19 mouse cellular contexts compared by ENCODE assay signal in the genomic region with DNA sequence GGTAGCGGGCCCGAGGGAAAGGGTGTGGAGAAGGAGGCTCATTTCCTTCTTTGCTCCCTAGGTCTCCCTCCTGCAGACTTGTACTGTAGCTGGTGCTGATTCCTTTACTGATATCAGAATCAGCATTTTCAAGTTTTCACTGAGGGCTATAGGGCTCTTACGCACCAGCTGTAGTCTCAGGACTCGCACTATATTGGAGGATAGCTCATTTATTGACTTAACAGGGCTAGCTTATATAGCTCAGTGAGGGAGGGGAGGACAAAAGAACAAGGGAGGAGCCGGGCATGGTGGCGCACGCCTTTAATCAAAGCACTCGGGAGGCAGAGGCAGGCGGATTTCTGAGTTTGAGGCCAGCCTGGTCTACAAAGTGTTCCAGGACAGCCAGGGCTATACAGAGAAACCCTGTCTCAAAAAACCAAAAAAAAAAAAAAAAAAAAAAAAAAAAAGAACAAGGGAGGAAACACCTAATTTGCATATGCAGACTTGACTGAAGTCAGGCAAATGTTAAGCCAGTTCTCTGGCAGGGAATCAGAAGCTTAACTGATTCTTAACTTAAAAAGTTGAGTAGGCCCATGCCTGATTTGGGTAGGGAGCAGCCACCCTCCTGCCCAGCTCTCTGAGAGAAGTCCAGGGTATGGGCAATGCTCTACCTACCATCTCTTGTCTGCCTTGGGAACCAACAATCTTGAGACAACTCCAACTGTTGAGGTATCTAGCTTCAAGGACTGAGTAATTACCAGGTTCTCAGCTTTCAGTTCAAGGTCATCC. TPM values are rescaled to one million over a fixed set of nuclear protein-coding genes. Genes with fewer than 3 reads are reported as not detected.
DNase-seq lines count a peak whose midpoint lies in the region; ATAC-seq and TF ChIP-seq lines count a peak whose summit lies in the region.
"Had no signal": no experiment of that assay in that cellular context is flagged by ENCODE, and none has a peak within 500 bp of the region (broad histone marks: within the 10 kb centered on the region; RNA-seq: fewer than 3 reads in every experiment).

No protein-coding gene starts in this region.

- no peak for ATAC-seq in liver, postnatal 0 days
- ATAC-seq in liver, embryonic 12.5 days = no peak
- ATAC-seq in CD4-positive, CD25-positive, alpha-beta regulatory T cell, adult 4 months = peak; percentile 39
- ATAC-seq: forebrain, embryonic 15.5 days; hindbrain, postnatal 0 days had no signal

- H3K9me3 ChIP-seq in liver, postnatal 0 days (ENCODE audit: low read length) = no peaks in the 10 kb centered on the region
- H3K9me3 ChIP-seq in liver, embryonic 12.5 days (replicated peaks) = no peaks in the 10 kb centered on the region
- H3K9me3 ChIP-seq: forebrain, embryonic 15.5 days; megakaryocyte, embryonic 14.5 days; neural tube, embryonic 12.5 days had no signal

- TF ChIP-seq EP300 in liver, postnatal 0 days (IDR thresholded peaks at IDR 0.05; ENCODE audit: low read depth) = no peak

- H3K9ac ChIP-seq in liver, postnatal 0 days (replicated peaks) = no peak overlapping the region
- no peak overlapping the region for H3K9ac ChIP-seq in liver, embryonic 12.5 days
- H3K9ac ChIP-seq: forebrain, embryonic 15.5 days; neural tube, embryonic 12.5 days had no signal

- H3K4me3 ChIP-seq in liver, postnatal 0 days (ENCODE audit: low read depth, low read length) = no peak overlapping the region
- no peak overlapping the region for H3K4me3 ChIP-seq in liver, embryonic 12.5 days
- H3K4me3 ChIP-seq: forebrain, embryonic 15.5 days; megakaryocyte, embryonic 14.5 days; neural tube, embryonic 12.5 days had no signal

- peaks cover 15% of the 10 kb centered on the region for H3K4me1 ChIP-seq in liver, postnatal 0 days (ENCODE audit: insufficient read depth)
- peaks cover 33% of the 10 kb centered on the region for H3K4me1 ChIP-seq in liver, embryonic 12.5 days
- H3K4me1 ChIP-seq: forebrain, embryonic 15.5 days; neural tube, embryonic 12.5 days had no signal

- no peaks in the 10 kb centered on the region for H3K27me3 ChIP-seq in liver, postnatal 0 days (ENCODE audit: insufficient read depth, low read length)
- H3K27me3 ChIP-seq in liver, embryonic 12.5 days (replicated peaks) = no peaks in the 10 kb centered on the region; the same call in 1 of the 2 replicates
- H3K27me3 ChIP-seq: forebrain, embryonic 15.5 days; megakaryocyte, embryonic 14.5 days; neural tube, embryonic 12.5 days had no signal

- no peak for TF ChIP-seq CTCF in liver, postnatal 0 days (IDR thresholded peaks at IDR 0.05; ENCODE audit: low read depth)

- 89% methylated on average over 9 of the region's 9 CpGs for WGBS in liver, postnatal 0 days (ENCODE audit: insufficient replicate concordance)
- WGBS in liver, embryonic 12.5 days (ENCODE audit: insufficient replicate concordance) = 85% methylated on average over 9 of the region's 9 CpGs

- H3K27ac ChIP-seq in liver, postnatal 0 days (ENCODE audit: low read depth) = 0 out of 2 replicates have a peak overlapping the region, but pooled peaks have one; percentile 19
- H3K27ac ChIP-seq in liver, embryonic 12.5 days = no peak overlapping the region
- H3K27ac ChIP-seq: forebrain, embryonic 15.5 days; hindbrain, postnatal 0 days; neural tube, embryonic 12.5 days; stomach, postnatal 0 days had no signal

- no peak overlapping the region for H3K4me2 ChIP-seq in liver, postnatal 0 days (ENCODE audit: low read depth, low read length)
- no peak overlapping the region for H3K4me2 ChIP-seq in liver, embryonic 12.5 days
- H3K4me2 ChIP-seq: forebrain, embryonic 15.5 days; neural tube, embryonic 12.5 days had no signal

- no peaks in the 10 kb centered on the region; the same call in 1 of the 2 replicates for H3K36me3 ChIP-seq in liver, postnatal 0 days (replicated peaks; ENCODE audit: insufficient read depth, low read length)
- H3K36me3 ChIP-seq in liver, embryonic 12.5 days = 0 out of 2 replicates have a peak, but pooled peaks cover 5% of the 10 kb centered on the region
- H3K36me3 ChIP-seq: forebrain, embryonic 15.5 days; neural tube, embryonic 12.5 days had no signal

- DNase-seq in liver, postnatal 0 days = peak; percentile 11
- DNase-seq in ZHBTc4 (ENCODE audit: low read depth, low spot score) (peak; percentile 42), adipocyte (ENCODE audit: low spot score) (no peak)
- DNase-seq in thymus, postnatal 14 days = peak; percentile 33
- no peak for DNase-seq in lung, postnatal 25 days (ENCODE audit: low spot score)
- DNase-seq in retina, postnatal 1 day = no peak
- DNase-seq: adrenal gland, postnatal 25 days; cerebellum, postnatal 10 days; heart, postnatal 36 days; liver; right cerebral cortex, postnatal 4 days had no signal

RNA-seq across cellular contexts. Expression of a gene that starts 1.5 kb away (rescaled TPM):
- 10.2 and 10.9 TPM in 2 replicates for polyA plus RNA-seq in liver, postnatal 0 days (2015; fragmentation: Nextera tagmentation; extraction: Ambion mirVana)
- 11.4 and 12.9 TPM in 2 replicates for polyA plus RNA-seq in liver, embryonic 12.5 days (2016; fragmentation: Nextera tagmentation; extraction: Ambion mirVana)
- polyA plus RNA-seq in CD4-positive, CD25-positive, alpha-beta regulatory T cell, adult 4 months (2017; shearing (Covaris generic)) = 100 to 1,000 TPM; 302 to 342 TPM

RNA-seq across cellular contexts. Expression of a gene that starts 9.9 kb away (rescaled TPM):
- polyA plus RNA-seq in liver, postnatal 0 days (2015; fragmentation: Nextera tagmentation; extraction: Ambion mirVana) = 13.5 and 14.5 TPM in 2 replicates
- 15.7 and 15.9 TPM in 2 replicates for polyA plus RNA-seq in liver, embryonic 12.5 days (2016; fragmentation: Nextera tagmentation; extraction: Ambion mirVana)
- polyA plus RNA-seq in CD4-positive, CD25-positive, alpha-beta regulatory T cell, adult 4 months (2017; shearing (Covaris generic)) = 1,000 to 10,000 TPM; 1,771 to 1,850 TPM

RNA-seq across cellular contexts. Expression of a gene that starts 27.4 kb away (rescaled TPM):
- polyA plus RNA-seq in liver, postnatal 0 days (2015; fragmentation: Nextera tagmentation; extraction: Ambion mirVana) = 1.1 TPM in 2 replicates
- polyA plus RNA-seq in liver, embryonic 12.5 days (2016; fragmentation: Nextera tagmentation; extraction: Ambion mirVana) = 0.93 and 1.0 TPM in 2 replicates
- polyA plus RNA-seq in CD4-positive, CD25-positive, alpha-beta regulatory T cell, adult 4 months (2017; shearing (Covaris generic)) = 100 to 1,000 TPM; 149 to 213 TPM

RNA-seq across cellular contexts. Expression of a gene that starts 33.5 kb away (rescaled TPM):
- polyA plus RNA-seq in liver, postnatal 0 days (2015; fragmentation: Nextera tagmentation; extraction: Ambion mirVana) = 12.2 and 12.5 TPM in 2 replicates
- 11.7 and 12.7 TPM in 2 replicates for polyA plus RNA-seq in liver, embryonic 12.5 days (2016; fragmentation: Nextera tagmentation; extraction: Ambion mirVana)
- 1,000 to 10,000 TPM; 1,247 to 1,551 TPM for polyA plus RNA-seq in CD4-positive, CD25-positive, alpha-beta regulatory T cell, adult 4 months (2017; shearing (Covaris generic))

RNA-seq across cellular contexts. Expression of a gene that starts 43.9 kb away (rescaled TPM):
- polyA plus RNA-seq in liver, postnatal 0 days (2015; fragmentation: Nextera tagmentation; extraction: Ambion mirVana) = 1.1 TPM in 1 of 2 replicates, not detected in the other
- polyA plus RNA-seq in liver, embryonic 12.5 days (2016; fragmentation: Nextera tagmentation; extraction: Ambion mirVana) = 0.75 and 1.2 TPM in 2 replicates
- polyA plus RNA-seq in CD4-positive, CD25-positive, alpha-beta regulatory T cell, adult 4 months (2017; shearing (Covaris generic)) = 10 to 100 TPM; 62.5 to 69.5 TPM
- polyA plus RNA-seq: forebrain, embryonic 15.5 days; hindbrain, postnatal 0 days; midbrain, postnatal 0 days had no signal

Comparison
In these comparisons a context has a peak if more than half of its experiments do, and no peak if none do; other contexts are left out.
1. DNase-seq: peak in liver, postnatal 0 days (single experiment), ZHBTc4 (single experiment) and thymus, postnatal 14 days (single experiment); none in lung, postnatal 25 days (single experiment), adipocyte (single experiment) and retina, postnatal 1 day (single experiment).
2. RNA of a gene that starts 1.5 kb away (polyA plus RNA-seq): 302 to 342 TPM in CD4-positive, CD25-positive, alpha-beta regulatory T cell, adult 4 months; 11.4 to 12.9 TPM in liver, embryonic 12.5 days and 10.2 to 10.9 TPM in liver, postnatal 0 days; every median in the first group is over 10 times any median in the second.
3. RNA of a gene that starts 9.9 kb away (polyA plus RNA-seq): 1,771 to 1,850 TPM in CD4-positive, CD25-positive, alpha-beta regulatory T cell, adult 4 months; 15.7 to 15.9 TPM in liver, embryonic 12.5 days and 13.5 to 14.5 TPM in liver, postnatal 0 days; every median in the first group is over 100 times any median in the second.
4. RNA of a gene that starts 27.4 kb away (polyA plus RNA-seq): 149 to 213 TPM in CD4-positive, CD25-positive, alpha-beta regulatory T cell, adult 4 months; 1.1 TPM in liver, postnatal 0 days and 0.93 to 1.0 TPM in liver, embryonic 12.5 days; every median in the first group is over 10 times any median in the second.